Mouse (Mus musculus): ENCODE measurements around the gene Rab44. TPM values are rescaled to one million over a fixed set of nuclear protein-coding genes. Genes with fewer than 3 reads are reported as not detected.
"Not testable (repeated sequence)": the region's sequence is repeated elsewhere in the genome, so short reads cannot be mapped to it uniquely, and the experiment has no call there.

Rab44 gene
- under 1 TPM in 1 of 2 experiments, not detected in 1; 0.17 TPM for total RNA-seq (2021)
- long read RNA-seq, experiment 1 = 0 reads
- long read RNA-seq, experiment 2 = 0 reads

GRCm38 (mm10) chr17:29113591-29114352 is at the start of gene Rab44:
Gene Rab44, plus strand, starts transcription at chr17:29114145.
- Histone ChIP-seq H3K27ac (no peak within 1 kb of the TSS), H3K4me3 (no peak within 1 kb of the TSS)
- no peak for DNase-seq (ENCODE audit: low spot score in 2 of 2)
- TF ChIP-seq CTCF (conservative IDR thresholded peaks at IDR 0.05) = no peak

DNA sequence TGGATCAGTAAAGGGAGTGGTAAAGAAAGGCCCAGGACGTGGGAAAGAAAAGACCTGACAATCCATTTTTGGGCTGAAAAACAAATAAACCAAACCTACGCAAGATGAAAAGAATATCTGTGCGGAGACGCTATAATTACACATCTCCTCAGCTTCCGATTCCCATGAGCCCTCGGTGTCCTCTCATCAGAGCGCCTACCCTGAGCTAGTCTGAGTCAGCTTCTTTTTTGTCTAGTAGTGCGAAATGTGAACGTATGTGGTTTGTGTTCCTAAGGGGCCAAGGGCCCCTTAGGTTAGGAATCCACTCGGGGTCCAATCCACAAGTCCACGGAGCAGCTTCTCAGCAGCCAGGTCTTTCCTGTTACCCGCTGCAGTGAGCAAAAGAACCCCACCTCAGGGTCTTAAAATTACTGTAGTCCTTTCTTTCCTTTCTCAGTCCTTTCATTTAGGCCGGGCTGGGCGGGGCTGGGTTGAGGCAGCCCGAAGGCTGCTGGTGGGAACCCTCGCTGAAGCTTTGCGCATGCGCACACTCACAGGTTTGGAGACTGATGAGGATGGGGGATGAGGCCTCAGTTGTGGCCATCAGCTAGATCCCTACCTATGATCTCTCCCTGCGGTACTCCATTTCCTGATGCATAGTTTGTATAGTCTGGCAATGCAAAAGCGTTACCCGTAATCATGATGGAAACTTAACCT is 48.6 kb upstream of the Rab44 start:
- DNase-seq (ENCODE audit: low spot score in 2 of 2) = no peak
- Histone ChIP-seq H3K27ac (no peak overlapping the region), H3K4me3 (no peak overlapping the region)
- no peak for TF ChIP-seq CTCF (conservative IDR thresholded peaks at IDR 0.05)

DNA sequence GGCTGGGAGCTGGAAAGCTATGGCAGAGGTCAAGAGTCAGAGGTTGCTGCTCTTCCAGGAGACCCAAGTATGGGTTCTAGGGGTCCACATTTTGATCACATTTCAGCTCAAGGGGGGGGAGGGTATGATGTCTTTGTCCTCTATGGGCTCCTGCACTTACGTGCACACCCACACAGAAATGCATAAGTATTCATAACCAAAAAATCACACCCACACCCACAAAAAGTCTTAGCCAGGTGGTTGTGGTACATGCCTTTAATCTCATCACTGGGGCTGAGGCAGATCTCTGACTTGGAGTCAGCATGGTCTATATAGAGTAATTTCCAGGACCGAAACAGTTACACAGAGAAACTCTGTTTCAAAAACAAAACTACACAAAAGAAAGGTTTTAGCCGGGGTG is 48.0 kb upstream of the Rab44 start:
- TF ChIP-seq CTCF (conservative IDR thresholded peaks at IDR 0.05) = no peak
- no peak for DNase-seq (ENCODE audit: low spot score in 2 of 2)
- Histone ChIP-seq H3K27ac (no peak overlapping the region), H3K4me3 (no peak overlapping the region)

- not testable (repeated sequence) for H3K4me3 ChIP-seq; H3K27ac ChIP-seq; DNase-seq (ENCODE audit: low spot score in 2 of 2)
Observed at GRCm38 (mm10) chr17:29067416-29067815, 46.5 kb upstream of the Rab44 start.

GRCm38 (mm10) chr17:29067847-29068246 is 46.1 kb upstream of the Rab44 start:
- no peak for TF ChIP-seq CTCF (conservative IDR thresholded peaks at IDR 0.05)

DNA sequence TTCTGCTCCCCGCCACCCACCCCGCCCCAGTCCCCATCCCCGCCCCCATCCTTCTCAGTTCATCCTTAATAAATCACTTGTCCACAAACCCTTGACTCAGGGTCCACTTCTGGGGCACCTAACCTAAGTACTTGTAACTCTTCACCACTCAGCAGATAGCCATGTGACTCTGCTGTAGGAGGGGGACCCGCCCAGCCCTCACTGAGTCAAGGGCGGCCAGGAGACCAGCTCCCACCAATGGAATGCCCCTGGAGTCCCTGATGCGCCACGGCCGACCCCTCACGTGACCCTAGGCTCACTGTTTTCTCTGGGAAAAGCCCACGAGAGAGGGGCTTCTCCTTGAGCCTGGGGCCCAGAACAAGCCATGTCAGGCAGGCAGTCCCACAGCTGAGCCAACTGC is 44.9 kb upstream of the Rab44 start:
- no peak for DNase-seq (ENCODE audit: low spot score in 2 of 2)
- Histone ChIP-seq H3K4me3 (no peak overlapping the region), H3K27ac (no peak overlapping the region)
- TF ChIP-seq CTCF (conservative IDR thresholded peaks at IDR 0.05) = no peak

More at GRCm38 (mm10) chr17:29067847-29068246, 46.1 kb upstream of the Rab44 start:
- no peak for DNase-seq (ENCODE audit: low spot score in 2 of 2)
- H3K27ac ChIP-seq = no peak overlapping the region
- no peak overlapping the region for H3K4me3 ChIP-seq

GRCm38 (mm10) chr17:29071820-29072219 is 42.1 kb upstream of the Rab44 start:
- TF ChIP-seq CTCF (conservative IDR thresholded peaks at IDR 0.05) = no peak
- no peak overlapping the region for H3K27ac ChIP-seq
- no peak for DNase-seq (ENCODE audit: low spot score in 2 of 2)
- no peak overlapping the region for H3K4me3 ChIP-seq

GRCm38 (mm10) chr17:29072701-29073307 is 41.1 kb upstream of the Rab44 start:
- Histone ChIP-seq H3K27ac (no peak overlapping the region), H3K4me3 (no peak overlapping the region)
- no peak for DNase-seq (ENCODE audit: low spot score in 2 of 2)
- no peak for TF ChIP-seq CTCF (conservative IDR thresholded peaks at IDR 0.05)

- TF ChIP-seq CTCF (conservative IDR thresholded peaks at IDR 0.05) = no peak
- Histone ChIP-seq H3K27ac (no peak overlapping the region), H3K4me3 (no peak overlapping the region)
- no peak for DNase-seq (ENCODE audit: low spot score in 2 of 2)
Observed at GRCm38 (mm10) chr17:29073313-29073712, 40.6 kb upstream of the Rab44 start.

DNA sequence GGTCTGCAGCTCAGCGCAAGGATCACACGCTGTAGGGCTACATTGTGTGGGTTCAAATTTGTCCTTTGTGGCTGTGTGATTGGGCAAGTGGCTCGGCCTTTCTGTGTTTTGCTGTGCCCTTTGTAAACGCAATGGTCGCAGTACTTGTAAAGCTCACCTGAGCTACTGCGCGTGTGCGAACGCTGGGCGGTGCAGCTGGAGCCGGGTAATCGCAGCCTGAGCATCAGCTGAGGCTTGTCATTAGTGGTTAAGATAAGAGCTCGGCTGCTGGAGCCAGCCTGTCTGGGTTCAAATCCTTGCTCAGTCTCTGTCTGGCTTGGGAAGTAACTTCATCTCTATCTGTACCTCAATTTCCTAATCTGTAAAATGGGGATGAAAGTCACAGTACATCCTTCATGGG is 39.9 kb upstream of the Rab44 start:
- no peak for DNase-seq (ENCODE audit: low spot score in 2 of 2)
- no peak overlapping the region for H3K27ac ChIP-seq
- H3K4me3 ChIP-seq = no peak overlapping the region
- no peak for TF ChIP-seq CTCF (conservative IDR thresholded peaks at IDR 0.05)

DNA sequence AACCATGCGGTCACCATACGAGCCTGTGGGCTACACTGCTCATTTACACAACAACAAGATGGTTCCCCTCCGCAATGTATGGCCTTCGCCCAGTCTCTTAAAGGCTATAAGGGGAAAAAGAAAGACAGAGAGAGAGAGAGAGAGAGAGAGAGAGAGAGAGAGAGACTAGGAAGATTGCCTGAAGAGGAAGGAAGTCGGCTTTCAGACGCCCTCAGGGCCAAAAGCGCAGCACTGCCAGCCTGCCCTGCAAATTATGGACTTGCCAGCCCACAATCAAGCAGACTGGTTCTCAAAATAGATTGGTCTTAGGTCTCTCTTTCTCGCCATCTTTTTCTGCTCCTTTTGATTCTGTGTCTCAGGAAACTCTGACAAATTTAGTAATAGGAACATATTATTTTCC is 37.7 kb upstream of the Rab44 start:
- no peak overlapping the region for H3K27ac ChIP-seq
- DNase-seq (ENCODE audit: low spot score in 2 of 2) = no peak
- H3K4me3 ChIP-seq = no peak overlapping the region
- no peak for TF ChIP-seq CTCF (conservative IDR thresholded peaks at IDR 0.05)

DNA sequence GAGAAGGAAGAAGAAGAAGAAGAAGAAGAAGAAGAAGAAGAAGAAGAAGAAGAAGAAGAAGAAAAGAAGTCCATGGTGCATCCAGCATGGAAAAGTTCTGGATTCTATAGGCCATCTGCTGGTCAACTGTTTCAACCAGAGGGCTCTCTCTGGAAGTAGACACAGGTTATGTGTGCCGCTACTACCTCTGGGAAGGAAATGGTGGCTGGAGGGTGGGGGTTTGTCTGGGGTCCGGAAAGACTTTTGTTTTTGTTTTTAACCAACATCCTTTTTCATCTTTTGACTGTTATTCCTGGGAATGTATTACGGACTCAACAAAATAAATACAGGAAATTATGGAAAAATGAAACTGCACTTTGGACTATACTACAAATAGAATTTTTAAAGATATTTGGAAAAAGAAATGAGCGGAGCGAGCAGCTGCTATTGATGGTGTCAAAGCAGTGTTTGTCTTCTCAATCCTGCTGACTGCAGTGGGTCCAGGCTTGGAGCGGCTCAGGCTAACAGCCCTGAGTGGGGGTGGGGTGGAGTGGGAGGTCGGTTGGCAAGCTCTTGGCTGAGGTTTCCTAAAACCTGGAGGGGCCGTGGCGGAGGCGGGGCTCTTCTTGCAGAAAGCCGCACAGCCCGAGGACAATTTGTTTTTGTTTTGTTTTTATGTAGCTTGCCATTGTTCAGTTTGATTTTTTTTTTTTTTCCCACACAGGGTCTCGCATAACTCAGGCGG is 36.0 kb upstream of the Rab44 start:
- peak; percentile 20 for TF ChIP-seq CTCF (conservative IDR thresholded peaks at IDR 0.05)
- H3K27ac ChIP-seq = peak overlapping the region; percentile 63
- peak overlapping the region; percentile 34 for H3K4me3 ChIP-seq
- DNase-seq (ENCODE audit: low spot score in 2 of 2) = peak; percentile 62 to 66

All from layer of hippocampus, adult 2 months (tissue).